Mouse (Mus musculus): ENCODE data around the gene Rbfox3.

DNA sequence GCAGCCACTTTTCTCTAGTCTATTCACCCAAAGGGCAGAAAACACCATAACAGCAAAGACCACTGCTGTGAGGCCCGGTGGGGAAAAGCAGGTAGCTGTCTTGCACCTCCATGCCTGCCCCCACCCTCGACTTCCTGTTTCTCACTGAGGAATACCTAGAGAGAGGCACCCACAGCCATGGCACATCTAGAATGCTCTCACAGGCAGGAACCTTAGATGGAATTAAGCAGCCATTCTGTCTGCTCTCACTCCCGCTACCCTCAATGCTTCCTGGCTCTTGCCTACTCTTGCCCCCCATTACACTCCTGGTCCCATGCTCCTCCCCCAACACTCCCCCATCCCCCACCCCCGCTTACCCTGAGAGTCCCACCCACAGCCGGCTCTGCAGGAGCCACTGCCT, 20.9 kb downstream of the Rbfox3 start:
- TF ChIP-seq CTCF (IDR thresholded peaks at IDR 0.05; ENCODE audit: low read depth, low read length), result no peak
- TF ChIP-seq POLR2A (IDR thresholded peaks at IDR 0.05; ENCODE audit: borderline replicate concordance, low read depth, low read length), result no peak

All from bone marrow macrophage, adult 2 months (primary cell).